Mouse (Mus musculus): ENCODE results near the gene a.

DNA sequence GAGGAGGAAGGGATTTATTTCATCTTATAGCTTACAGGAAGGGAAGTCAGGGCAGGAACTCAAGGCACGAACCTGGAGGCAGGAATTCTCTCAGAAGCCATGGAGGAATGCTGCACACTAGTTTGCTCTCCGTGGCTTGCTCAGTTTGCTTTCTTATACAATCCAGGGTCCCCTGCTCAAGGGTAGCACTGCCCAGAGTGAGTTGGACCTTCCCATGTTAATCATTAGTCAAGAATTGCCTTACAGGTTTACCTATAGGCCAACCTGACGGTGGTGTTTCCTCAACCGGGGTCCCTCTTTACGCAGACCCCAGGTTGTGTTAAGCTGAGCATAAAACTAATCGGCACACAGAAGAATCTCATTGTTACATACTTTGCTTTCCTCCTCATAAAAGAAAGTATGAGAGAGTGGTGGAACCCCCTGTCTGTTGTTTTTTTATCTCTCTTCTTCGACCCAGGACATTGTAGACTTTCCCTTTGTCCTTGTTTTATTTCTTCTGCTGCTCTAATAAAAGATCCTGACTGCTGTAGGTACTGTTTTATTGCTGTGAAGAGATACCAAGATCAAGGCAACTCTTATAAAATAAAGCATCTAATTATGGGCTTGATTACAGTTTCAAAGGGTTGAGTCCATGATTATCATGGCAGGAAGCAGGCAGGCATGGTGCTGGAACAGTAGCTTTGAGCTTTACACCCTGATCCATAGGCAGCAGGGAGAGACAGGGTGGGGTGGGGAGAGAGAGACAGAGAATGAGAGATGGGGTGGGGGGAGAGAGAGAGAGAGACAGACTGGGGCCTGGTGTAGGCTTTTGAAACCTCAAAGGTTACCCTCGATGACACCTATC lies 146.6 kb downstream of the a start:
- TF ChIP-seq GATA1 (IDR thresholded peaks at IDR 0.05; ENCODE audit: borderline replicate concordance, low read length) (no peak), CTCF (IDR thresholded peaks at IDR 0.05; ENCODE audit: low read depth, low read length) (no peak), POLR2AphosphoS5 (IDR thresholded peaks at IDR 0.05; ENCODE audit: insufficient replicate concordance, low read depth, low read length) (no peak), TAL1 (conservative IDR thresholded peaks at IDR 0.05; ENCODE audit: low read depth, low read length) (no peak), GATA2 (IDR thresholded peaks at IDR 0.05; ENCODE audit: borderline replicate concordance, low read depth, low read length) (no peak)

All from G1E (cell line).